Mouse (Mus musculus): ENCODE measurements around the gene Gm28053. TPM values are rescaled to one million over a fixed set of nuclear protein-coding genes. Genes with fewer than 3 reads are reported as not detected.

Gene Gm28053
- polyA plus RNA-seq, 1 experiment from 2014 or later, result not detected

DNA sequence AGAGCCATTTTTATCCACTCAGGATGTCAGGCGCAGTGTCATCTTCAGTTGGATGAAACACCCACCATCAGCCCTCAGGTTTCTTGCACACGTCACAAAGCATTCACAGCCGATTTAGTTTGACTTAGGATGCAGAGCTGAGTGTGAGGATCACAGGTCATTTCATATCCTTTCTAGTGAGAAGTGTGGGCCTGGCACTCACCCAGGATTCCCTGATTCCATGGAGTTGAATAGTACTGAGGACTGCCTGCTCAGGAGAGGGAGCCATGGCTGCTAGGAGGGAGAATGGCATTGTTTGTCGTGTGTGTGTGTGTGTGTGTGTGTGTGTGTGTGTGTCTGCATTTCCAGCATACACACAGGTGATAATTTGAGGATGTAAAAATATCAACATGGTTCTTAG is 1.9 kb downstream of the Gm28053 start:
- POLR2A ChIA-PET, result no interaction called here
- CTCF ChIA-PET, result no interaction called here

DNA sequence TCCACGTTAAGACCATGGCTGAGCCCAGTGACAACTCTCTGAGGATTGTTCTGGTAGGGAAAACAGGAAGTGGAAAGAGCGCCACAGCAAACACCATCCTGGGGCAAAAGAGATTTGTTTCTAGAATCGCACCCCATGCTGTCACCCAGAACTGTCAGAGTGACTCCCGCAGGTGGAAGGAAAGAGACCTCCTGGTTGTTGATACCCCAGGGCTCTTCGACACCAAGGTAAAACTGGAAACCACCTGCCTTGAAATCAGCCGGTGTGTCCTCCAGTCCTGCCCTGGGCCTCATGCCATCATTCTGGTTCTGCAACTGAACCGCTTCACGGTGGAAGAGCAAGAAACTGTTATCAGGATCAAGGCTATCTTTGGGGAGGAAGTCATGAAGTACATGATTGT is 5.1 kb downstream of the Gm28053 start:
- ChIA-PET POLR2A (no interaction called here), CTCF (no interaction called here)
- ATAC-seq (no peak), DNase-seq (ENCODE audit: low read depth, low spot score) (no peak)
- no peaks in the 10 kb centered on the region for H3K27me3 ChIP-seq
- TF ChIP-seq CTCF (IDR thresholded peaks at IDR 0.05), result no peak
- in situ Hi-C loops (cut with MboI; ENCODE audit: low pct_unique_long_range_greater_than_20kb), result no loop called here

More for the DNA sequence above, 1.9 kb downstream of the Gm28053 start:
- in situ Hi-C loops (cut with MboI; ENCODE audit: low pct_unique_long_range_greater_than_20kb), result no loop called here
- no peak for TF ChIP-seq CTCF (IDR thresholded peaks at IDR 0.05)
- H3K27me3 ChIP-seq, result peaks cover under 1% of the 10 kb centered on the region
- no peak for DNase-seq (ENCODE audit: low read depth, low spot score)
- ATAC-seq, result no peak

DNA sequence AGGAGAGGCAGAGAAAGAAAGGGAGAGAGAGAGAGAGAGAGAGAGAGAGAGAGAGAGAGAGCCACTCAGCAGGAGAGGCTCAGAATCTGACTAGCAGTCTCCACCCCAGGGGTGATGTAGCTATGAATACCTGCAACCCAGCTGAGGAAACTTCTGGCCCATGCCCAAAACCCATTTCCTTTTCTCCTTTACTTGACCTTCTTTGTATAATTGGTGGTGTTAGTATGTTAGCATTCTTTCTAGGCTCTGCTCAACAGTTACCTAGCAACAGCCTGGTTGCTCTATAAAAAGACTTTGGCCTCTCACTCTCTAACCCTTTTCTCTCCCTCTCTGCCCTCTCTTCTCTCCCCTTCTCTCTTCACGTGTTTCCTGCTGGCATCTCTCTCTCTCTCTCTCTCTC is 7.1 kb downstream of the Gm28053 start:
- POLR2A ChIA-PET, result interaction anchor here (0.7 kb wide), 3 partner anchors 78 to 138 kb away, joined by 3 to 6 read pairs (median 4); partner anchors contain the start of gene Gimap8
- CTCF ChIA-PET, result interaction anchor here (1.0 to 1.4 kb wide), 4 partner anchors 33 to 80 kb away, joined by 3 to 5 read pairs (median 4); partner anchors contain the start of genes Gimap3 and Gimap8
- no peak for TF ChIP-seq CTCF (IDR thresholded peaks at IDR 0.05)
- ATAC-seq (peak; percentile 83), DNase-seq (ENCODE audit: low read depth, low spot score) (peak; percentile 74)
- in situ Hi-C loops (cut with MboI; ENCODE audit: low pct_unique_long_range_greater_than_20kb), result no loop called here
- H3K27me3 ChIP-seq, result peaks cover under 1% of the 10 kb centered on the region

DNA sequence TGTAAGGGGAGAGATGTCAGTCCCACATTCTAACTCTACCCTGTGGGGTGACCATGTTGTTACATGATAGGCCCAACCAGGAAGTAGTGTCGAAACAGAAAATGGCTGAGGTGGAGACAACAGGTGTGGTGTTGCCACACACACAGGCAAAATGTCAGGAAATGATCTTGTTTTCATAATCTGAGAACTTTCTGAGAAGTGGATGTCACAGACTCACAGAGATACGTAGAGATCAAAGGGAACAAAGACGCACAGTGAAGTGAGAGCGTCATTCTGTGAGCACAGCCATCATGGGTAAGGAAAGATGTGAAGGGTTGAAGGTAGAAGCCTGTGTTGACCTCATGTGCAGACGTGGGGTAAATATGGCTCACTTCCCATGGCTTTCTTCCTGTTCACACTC is 9.4 kb downstream of the Gm28053 start:
- TF ChIP-seq CTCF (IDR thresholded peaks at IDR 0.05), result no peak
- POLR2A ChIA-PET, result no interaction called here
- in situ Hi-C loops (cut with MboI; ENCODE audit: low pct_unique_long_range_greater_than_20kb), result no loop called here
- CTCF ChIA-PET, result no interaction called here
- ATAC-seq, result no peak
- H3K27me3 ChIP-seq, result peaks cover 3% of the 10 kb centered on the region
- DNase-seq (ENCODE audit: low read depth, low spot score), result no peak

DNA sequence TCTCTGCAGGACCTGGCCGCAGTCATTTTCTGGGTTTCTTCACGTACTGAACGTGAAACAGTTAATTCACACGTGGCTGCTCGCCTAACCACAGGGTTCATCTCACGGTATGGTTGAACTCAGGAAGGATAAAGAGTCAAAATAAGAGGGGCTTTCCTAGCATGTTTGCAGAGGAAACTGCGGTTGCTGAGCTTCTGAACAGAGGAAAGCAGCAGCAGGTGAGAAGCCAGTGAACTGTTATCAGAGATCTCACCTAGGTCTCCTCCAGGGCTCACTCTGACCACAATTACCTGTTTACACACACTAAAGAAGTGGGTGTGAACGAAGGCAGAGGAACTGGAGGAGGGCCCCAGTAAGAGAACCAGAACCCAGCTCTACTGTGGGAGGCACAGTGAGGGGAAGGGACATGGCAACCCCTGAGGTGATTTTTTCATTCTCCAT is 14.5 kb downstream of the Gm28053 start:
- ChIA-PET POLR2A (interaction anchor here (1.1 kb wide), 1 partner anchor 12 kb away, joined by 3 read pairs; no protein-coding TSS in a partner anchor), CTCF (interaction anchor here (3.6 kb wide), 1 partner anchor 86 kb away, joined by 13 read pairs; the partner anchor contains the start of gene Gimap8)
- no peak for TF ChIP-seq CTCF (IDR thresholded peaks at IDR 0.05)
- no peak for DNase-seq (ENCODE audit: low read depth, low spot score)
- ATAC-seq, result no peak
- in situ Hi-C loops (cut with MboI; ENCODE audit: low pct_unique_long_range_greater_than_20kb), result no loop called here
- peaks cover 6% of the 10 kb centered on the region for H3K27me3 ChIP-seq

DNA sequence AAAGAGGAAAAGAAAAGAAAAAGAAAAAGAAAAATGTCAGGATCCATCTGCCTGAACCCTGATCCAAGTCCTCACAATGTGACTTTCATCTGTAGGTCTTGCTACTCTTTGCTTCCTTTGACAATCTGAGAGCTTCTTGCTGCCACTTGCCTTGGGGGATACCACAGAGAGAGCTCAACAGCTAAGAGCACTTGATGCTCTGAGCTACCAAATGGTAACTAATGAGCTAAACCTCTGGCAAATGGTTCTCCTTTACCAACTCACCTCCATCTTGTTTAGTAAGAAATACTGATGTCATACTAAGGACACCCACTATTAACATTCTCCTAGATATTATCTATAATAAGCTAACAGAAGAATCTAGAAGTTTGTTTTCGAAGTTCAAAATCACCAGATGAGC is 15.3 kb downstream of the Gm28053 start:
- ATAC-seq, result no peak
- ChIA-PET POLR2A (no interaction called here), CTCF (interaction anchor here (1.1 to 3.6 kb wide), 2 partner anchors 38 to 87 kb away, joined by 3 to 13 read pairs; partner anchors contain the start of gene Gimap8)

DNA sequence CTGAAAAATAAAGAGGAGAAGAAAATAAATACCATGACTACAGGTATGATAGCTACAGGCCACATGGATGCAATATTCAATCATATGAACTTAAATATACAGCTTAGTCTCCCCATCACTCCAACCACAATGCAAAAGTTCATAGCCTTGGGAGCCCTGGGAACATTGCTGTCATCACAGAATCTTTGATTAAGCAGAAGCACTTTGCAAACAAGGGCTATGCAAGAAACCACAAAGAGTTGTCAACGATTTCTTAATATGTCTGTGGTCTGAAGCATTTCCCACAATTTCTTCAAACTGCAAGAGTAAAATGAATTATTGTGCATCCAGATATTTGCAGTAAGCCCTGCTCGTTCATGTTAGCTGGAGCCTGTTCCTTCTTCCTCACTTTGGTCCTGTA is 18.6 kb downstream of the Gm28053 start:
- CTCF ChIA-PET, result interaction anchor here (1.0 to 1.8 kb wide), 4 partner anchors 9 to 91 kb away, joined by 3 to 4 read pairs (median 4); partner anchors contain the start of gene Gimap5
- in situ Hi-C loops (cut with MboI; ENCODE audit: low pct_unique_long_range_greater_than_20kb), result no loop called here

More for the DNA sequence above, 15.3 kb downstream of the Gm28053 start:
- no peak for TF ChIP-seq CTCF (IDR thresholded peaks at IDR 0.05)
- H3K27me3 ChIP-seq, result peaks cover 6% of the 10 kb centered on the region
- no peak for DNase-seq (ENCODE audit: low read depth, low spot score)
- in situ Hi-C loops (cut with MboI; ENCODE audit: low pct_unique_long_range_greater_than_20kb), result no loop called here

DNA sequence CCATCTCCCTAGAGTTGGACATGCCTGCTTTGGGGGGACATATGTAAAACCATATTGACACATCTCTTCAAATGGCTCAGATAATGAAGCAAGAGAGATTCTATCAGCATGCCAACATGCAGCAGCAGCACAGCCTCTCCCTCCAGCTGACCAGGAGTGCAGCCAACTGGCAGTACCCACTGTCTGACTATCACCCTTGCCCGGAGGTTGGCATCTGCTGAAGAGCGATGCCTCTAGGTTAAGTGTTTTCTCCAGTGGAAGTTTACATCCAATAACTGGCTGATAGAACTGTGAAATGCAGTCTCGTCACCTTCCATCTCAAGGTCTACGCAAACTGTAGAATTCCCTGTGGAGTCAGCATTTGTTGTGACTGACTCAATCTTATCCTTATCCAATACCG is 19.3 kb downstream of the Gm28053 start:
- CTCF ChIA-PET, result interaction anchor here (1.4 kb wide), 1 partner anchor 8 kb away, joined by 3 read pairs; the partner anchor contains the start of gene Gimap5
- in situ Hi-C loops (cut with MboI; ENCODE audit: low pct_unique_long_range_greater_than_20kb), result no loop called here
- DNase-seq (ENCODE audit: low read depth, low spot score) (no peak), ATAC-seq (no peak)
- H3K27me3 ChIP-seq, result peaks cover 12% of the 10 kb centered on the region
- POLR2A ChIA-PET, result no interaction called here
- no peak for TF ChIP-seq CTCF (IDR thresholded peaks at IDR 0.05)

More for the DNA sequence above, 18.6 kb downstream of the Gm28053 start:
- ATAC-seq (no peak), DNase-seq (ENCODE audit: low read depth, low spot score) (no peak)
- POLR2A ChIA-PET, result no interaction called here
- H3K27me3 ChIP-seq, result peaks cover 6% of the 10 kb centered on the region
- TF ChIP-seq CTCF (IDR thresholded peaks at IDR 0.05), result no peak

DNA sequence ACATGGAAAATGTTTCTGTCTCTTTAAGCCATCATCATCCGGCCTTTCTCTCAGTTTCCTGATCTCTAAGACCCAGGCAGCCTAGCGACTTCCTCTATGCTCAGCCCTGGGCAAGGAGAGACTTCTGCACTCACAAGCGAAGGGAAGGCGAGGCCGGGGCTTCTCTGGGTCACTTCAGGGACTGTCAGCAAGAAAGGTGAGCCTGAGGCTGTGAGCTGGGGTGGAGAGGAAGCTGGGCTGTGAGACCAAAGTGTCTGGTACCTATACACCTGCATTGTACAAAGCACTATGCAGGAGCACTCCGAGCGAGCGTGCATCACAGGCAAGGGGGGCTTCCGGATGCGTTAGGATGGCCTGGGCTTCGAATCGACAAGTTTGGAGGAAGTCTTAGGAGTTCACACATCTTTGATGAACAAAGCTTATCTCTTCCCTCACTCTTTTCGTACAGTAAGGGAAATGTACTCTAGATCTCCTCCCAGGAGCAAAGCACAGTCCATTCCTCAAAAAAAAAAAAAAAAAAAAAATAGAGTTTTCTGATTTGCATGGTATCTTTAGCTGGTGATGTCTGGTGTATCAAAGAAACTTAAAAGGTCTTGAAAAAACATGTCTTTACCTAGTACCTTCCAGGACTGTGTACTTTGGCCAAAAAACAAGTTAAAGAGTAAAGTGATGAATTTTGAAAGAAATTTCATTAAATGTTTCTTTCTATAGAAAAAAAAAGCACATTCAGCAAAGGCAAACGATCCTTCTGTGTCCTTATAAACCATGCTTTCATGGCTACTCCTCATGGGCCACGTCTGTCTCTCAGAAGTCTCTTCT is 20.8 kb downstream of the Gm28053 start, which contains the start of gene Gimap1:
TSS of gene Gimap1 (plus strand) at position 94 of the 819 bp plus-strand sequence.
- CTCF ChIA-PET, result no interaction called here

DNA sequence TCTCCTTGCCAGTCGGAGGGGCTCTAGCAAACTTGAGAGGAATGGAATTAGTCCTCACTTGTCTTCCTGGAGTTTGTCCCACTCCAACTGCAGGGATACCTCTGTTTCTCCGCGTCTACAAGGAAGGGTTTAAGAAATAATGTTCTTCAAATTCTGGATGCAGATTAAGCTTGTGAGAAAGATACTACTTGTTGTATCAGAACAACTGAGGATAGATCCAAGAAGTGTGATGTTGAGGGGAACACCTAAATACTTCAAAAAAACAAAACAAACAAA is 21.3 kb downstream of the Gm28053 start:
- ATAC-seq (no peak), DNase-seq (ENCODE audit: low read depth, low spot score) (no peak)
- CTCF ChIA-PET, result no interaction called here
- in situ Hi-C loops (cut with MboI; ENCODE audit: low pct_unique_long_range_greater_than_20kb), result no loop called here
- no peak for TF ChIP-seq CTCF (IDR thresholded peaks at IDR 0.05)
- POLR2A ChIA-PET, result no interaction called here
- peaks cover 27% of the 10 kb centered on the region for H3K27me3 ChIP-seq

More for the DNA sequence above, 20.8 kb downstream of the Gm28053 start, which contains the start of gene Gimap1:
- TF ChIP-seq CTCF (IDR thresholded peaks at IDR 0.05), result no peak
- POLR2A ChIA-PET, result no interaction called here
- ATAC-seq (no peak), DNase-seq (ENCODE audit: low read depth, low spot score) (no peak)
- H3K27me3 ChIP-seq, result peaks cover 22% of the 10 kb centered on the region
- in situ Hi-C loops (cut with MboI; ENCODE audit: low pct_unique_long_range_greater_than_20kb), result no loop called here

DNA sequence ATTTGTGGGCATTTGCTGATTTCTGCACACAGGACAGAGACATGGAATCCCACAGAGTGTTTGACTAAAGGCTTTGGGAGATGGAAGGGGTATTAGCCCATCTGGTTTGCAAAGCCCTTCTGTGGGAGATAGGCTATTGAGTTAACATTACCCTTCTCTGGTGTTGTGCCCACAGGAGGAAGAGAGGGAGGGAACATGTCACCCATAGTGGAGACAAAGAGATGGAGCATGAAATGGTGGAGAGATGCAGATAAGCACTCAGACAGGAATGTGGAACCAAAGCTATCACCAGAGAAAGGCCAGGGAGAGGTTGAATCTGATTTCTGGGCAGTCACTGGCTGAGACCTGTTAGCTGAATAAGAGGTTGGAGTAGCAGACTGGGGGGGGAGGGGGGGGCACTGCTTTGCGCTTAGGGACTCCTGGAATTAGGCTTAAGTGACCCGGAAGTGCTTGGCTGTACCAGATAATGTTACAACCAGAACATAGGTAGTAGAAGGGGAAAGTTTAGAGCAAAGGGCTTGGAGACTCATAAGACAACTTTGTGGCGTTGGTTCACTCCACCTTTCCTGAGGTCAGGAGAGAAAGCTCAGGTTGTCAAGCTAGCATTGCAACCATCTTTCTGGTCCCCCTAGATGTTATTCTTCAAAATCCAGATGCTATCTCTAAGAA is 22.2 kb downstream of the Gm28053 start:
- no peak for DNase-seq (ENCODE audit: low read depth, low spot score)
- no peak for ATAC-seq
- POLR2A ChIA-PET, result no interaction called here
- no peak for TF ChIP-seq CTCF (IDR thresholded peaks at IDR 0.05)
- in situ Hi-C loops (cut with MboI; ENCODE audit: low pct_unique_long_range_greater_than_20kb), result no loop called here
- H3K27me3 ChIP-seq, result peaks cover 27% of the 10 kb centered on the region
- CTCF ChIA-PET, result no interaction called here

Measured in Patski (cell line).